Mouse (Mus musculus) cerebellum, postnatal 14 days (tissue): ENCODE measurements around the gene Chdh.
A peak's percentile ranks its signal among the peaks of the same experiment; 100 is the strongest.

Source experiments
- DNase-seq, 2 experiments: peaks; one replicate each; pipeline ENCODE4 v3.0.0; 2021; ENCODE audit warnings: mixed read lengths in 2 of 2

Chdh gene

GRCm38 (mm10) chr14:30014487-30014886 is 5.7 kb downstream of the Chdh start:
- DNase-seq: no peak

GRCm38 (mm10) chr14:30015008-30015407 is 6.2 kb downstream of the Chdh start:
- DNase-seq: no peak

- no peak for DNase-seq
Measured at GRCm38 (mm10) chr14:30016666-30017065, 7.8 kb downstream of the Chdh start.

DNA sequence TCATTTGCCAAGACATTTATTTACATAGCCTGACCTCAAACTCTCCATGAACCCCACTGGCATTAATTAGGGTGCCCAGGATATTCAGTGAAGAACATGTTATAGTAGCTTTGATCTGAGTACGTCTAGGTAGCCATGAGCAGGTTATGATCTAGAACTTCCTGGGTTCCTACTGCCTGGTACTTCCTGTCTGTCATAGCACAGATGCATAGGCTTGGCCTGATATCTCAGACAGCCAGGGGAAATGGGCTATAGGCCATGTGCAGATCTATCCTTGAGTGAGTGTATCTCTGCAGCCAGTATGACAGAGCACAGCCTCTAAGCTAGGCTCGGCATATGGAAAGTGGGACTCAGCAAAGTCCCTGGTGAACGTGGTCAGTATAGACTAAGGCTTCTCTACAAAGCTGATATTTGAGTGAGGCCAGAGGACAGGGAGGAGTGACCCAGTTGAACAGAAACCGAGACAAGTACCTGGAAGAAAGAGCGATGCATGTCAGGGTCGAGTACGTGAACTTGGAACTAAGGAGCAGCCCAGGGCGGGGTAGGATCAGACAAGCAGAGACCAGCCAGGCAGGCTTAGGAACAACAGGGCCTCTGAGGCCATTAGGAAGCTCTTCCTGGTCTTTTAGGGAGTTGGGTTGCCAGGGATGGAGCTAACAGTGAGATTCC is 9.1 kb downstream of the Chdh start:
- DNase-seq: no peak

DNA sequence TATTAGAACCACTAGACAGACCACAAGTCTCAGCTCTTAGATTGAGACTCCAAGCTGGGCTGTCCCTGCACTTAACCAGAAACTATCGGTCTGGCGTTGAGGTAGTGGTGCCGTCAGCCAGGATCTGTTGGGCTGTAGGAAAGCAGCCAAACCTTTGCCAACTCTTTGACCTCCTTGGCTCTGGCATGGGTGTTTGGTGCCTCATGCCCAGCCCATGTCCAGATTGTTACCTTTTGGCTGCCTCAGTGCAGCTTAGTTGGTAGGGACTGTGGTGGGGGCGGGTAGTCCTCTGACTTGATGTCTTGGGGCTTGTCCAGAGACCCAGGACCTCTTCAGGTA is 9.6 kb downstream of the Chdh start:
- no peak for DNase-seq

GRCm38 (mm10) chr14:30018846-30019245 is 10.0 kb downstream of the Chdh start:
- DNase-seq: no peak

DNA sequence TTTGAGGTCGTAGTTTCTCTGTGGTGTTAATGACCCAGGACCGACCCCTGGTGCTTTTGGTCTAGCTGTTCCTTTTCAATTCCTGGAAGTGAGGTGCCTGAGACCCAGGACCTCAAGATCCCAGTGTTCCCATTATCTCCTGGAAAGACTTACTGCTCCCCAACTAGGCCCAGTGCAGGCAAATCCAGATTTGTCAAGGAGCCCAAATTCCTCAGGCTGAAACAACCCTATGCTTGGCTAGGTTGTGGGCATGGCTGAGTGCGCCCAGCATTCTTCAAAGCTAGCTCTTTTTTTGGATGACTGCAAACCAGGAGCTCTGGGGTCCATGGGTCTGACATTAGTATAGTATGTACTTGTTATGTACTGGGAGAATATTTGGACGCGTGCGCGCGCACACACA is 10.6 kb downstream of the Chdh start:
- no peak for DNase-seq

GRCm38 (mm10) chr14:30019792-30020575 is 11.2 kb downstream of the Chdh start:
- DNase-seq: no peak

- DNase-seq: no peak
Measured at GRCm38 (mm10) chr14:30022471-30022870, 13.6 kb downstream of the Chdh start.

GRCm38 (mm10) chr14:30024387-30024786 is 15.6 kb downstream of the Chdh start:
- no peak for DNase-seq

- peak in 1 of 2 experiments; percentile 63 for DNase-seq
Measured at GRCm38 (mm10) chr14:30027378-30027777, 18.6 kb downstream of the Chdh start.

- DNase-seq: no peak
Measured at GRCm38 (mm10) chr14:30033405-30033804, 24.6 kb downstream of the Chdh start.

DNA sequence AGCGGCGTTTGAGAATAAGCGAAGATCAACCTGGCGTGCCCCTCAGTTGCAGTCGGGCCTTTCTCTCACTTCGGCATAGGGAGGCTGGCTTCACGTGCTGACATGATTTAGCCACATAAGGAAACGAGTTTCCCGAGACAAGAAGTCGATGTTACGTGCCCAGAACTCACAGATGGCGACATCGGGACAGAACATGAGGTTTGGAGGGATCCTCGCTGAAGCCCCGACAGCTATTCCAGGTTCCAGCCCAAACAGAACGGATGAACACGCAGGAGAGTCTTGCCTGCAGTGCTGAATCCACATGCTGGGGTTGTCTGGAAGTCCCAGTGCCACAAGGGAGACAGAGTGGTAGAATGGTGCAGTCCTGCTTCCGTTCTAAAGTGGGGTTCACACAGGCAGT is 29.6 kb downstream of the Chdh start:
- peak; percentile 55 to 60 for DNase-seq

- no peak for DNase-seq
Measured at GRCm38 (mm10) chr14:30039413-30039812, 30.6 kb downstream of the Chdh start.

GRCm38 (mm10) chr14:30041836-30042235 is 33.0 kb downstream of the Chdh start:
- DNase-seq: no peak

DNA sequence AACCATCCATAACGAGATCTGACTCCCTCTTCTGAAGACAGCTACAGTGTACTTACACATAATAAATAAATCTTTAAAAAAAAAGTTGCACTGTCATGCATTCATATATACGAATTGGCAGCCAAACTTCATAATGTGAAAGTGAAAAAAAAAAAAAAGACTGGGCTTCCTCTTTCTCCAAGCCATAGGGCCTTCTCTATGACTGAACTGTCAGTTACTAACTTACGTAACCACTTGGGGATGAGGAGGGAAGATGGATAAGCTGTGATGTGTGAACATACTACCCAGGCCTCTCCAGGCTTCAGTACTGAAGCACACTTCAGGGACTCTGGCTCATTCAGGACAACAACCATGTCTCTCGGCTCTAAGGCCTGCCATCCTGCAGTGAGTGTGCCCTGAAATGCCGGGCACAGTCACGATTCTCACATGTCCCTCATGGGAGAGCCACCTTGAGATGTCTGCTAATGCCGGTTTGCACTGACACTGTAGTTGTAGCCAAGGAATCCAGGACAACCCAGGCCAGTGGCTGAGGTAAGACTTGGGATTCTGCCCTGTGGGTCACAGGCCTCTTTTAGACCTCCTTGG is 34.6 kb downstream of the Chdh start:
- no peak for DNase-seq

DNA sequence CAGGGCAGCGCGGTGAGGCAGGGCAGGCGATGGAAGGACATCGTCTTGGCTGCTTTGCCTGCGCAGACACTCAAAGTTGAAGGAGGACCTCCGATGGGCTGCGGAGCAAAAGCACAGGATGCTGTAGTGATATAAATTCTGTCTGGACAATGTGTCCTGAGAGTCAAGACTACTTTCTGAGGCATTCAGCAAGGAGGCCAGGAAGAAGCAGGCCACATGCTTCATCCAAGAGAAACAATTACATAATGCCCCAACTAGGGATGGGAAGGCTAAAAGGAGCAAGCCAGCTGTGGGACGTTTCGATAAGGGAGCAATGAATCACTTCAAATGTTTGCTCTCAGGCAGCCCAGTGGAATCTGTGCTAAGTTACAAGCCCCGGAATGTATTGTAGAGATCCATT is 36.4 kb downstream of the Chdh start:
- DNase-seq: no peak

DNA sequence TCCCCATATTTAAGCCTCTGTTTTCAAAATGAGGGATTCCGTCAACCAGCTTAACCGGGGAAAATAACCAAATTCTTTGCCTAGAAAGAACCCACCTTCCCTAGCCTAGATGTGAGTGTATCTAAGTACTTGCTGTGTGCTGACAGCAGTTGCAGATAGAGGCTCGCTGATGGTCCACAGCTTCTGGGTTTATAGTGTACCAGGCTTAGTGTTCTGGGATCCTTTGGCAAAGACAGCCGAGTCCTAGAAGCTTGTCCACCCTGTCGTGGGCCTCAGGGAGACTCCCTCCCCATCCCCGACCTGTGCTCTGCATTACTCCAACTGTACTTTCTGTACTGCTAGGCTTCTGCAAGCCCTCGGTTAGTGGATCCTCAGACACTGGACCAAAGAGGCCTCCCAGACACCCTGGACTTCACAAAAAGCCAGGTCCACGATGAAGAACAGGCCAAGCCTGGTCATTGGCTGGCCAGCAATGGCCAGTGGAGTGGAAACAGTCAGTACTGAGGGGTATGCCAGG is 36.9 kb downstream of the Chdh start:
- no peak for DNase-seq

DNA sequence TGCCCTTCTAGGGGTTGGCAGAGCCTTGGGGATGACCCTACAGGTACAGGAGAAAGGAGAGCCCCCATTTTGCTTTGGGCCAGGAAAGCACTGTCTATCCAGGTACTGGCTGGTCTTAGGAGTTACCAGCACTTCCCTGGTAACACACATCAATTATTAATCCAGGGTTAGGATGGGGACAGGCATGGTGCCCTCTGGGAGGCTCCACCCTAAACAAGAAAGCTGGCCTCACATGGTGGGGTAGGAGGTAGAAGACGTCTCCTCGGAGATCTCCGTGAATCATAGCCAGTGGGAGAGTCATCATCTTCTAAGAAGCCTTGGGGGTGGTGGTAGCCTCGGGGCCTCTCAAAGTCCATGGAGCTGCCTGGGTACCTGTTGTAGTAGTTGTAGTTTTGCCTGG is 38.2 kb downstream of the Chdh start:
- DNase-seq: no peak

- peak in 1 of 2 experiments; percentile 46 for DNase-seq
Measured at GRCm38 (mm10) chr14:30048049-30048448, 39.2 kb downstream of the Chdh start.

DNA sequence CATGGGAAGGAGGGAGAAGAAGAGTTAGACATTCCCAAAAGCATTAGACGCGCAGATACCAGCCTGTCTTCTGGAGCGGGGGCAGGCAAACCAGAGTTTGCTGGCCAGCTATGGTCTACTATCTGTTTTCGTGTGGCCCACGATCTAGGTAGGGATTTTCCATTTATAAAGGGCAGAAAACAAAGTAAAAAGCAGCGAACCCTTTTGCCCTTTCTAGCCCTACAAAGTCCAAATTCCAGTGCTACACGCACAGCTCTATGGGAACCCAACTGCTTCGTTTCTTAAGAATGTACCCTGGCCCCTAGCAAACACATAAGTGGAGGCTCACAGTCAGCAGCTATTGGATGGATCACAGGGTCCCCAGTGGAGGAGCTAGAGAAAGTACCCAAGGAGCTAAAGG is 41.5 kb downstream of the Chdh start:
- no peak for DNase-seq

DNA sequence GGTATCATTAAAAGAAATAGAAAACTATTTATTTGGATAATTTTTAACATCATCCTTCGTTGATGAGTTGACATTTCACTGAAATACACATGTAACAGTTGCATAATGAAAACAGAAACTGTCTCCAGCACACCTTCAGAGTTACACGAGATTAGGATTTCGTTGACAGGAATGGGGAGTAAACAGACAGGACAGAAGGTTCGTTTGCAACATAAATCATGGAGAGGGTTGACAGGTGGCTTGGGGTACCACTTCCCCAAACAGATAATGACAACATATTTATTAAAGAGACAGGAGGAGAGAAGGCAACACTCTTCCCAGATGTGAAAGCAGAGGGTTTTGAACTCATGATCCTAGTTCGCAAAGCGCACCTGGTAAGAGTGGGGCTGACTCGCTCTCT is 46.1 kb downstream of the Chdh start:
- no peak for DNase-seq

DNA sequence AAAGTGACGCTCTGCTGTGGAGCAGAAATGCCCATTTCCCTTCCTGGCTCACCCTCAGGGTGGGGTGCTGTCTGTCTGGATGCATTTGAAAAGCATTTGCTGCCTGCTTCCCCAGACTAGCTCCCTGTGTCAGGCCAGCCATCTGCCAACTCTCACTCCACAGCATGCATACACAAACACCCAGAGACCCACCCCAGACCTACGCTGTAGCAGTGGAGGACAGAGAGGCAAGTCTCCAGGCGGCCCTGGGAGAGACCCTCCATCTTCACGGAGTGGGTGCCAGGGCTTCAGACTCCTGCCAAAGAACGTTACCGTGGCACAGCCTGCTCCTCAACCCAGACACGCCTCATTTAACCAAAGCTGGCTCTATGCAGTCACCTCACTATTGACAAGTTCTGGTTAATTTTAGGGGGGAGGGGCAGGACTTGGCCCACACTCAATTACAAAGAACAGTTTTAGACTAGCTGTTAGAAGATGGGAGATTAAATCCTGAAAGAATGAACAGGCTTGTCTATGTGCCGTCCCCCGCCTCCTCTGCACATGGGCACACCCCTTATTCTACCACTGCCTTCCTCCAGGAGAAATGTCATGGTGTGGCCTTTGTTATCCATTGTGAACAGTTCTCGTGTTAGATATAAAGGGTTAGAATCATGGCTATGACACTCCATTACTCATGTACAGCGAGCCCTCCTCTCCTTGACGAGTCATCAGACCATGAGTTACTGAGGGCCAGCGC is 47.4 kb downstream of the Chdh start:
- DNase-seq: peak; percentile 89 to 90
